Mouse (Mus musculus): ENCODE measurements around the gene Wdr70.

- no peak for TF ChIP-seq GATA1 (IDR thresholded peaks at IDR 0.05; ENCODE audit: borderline replicate concordance, low read length)
- no peak for TF ChIP-seq FLI1 (IDR thresholded peaks at IDR 0.05; ENCODE audit: low read length)
Measured at GRCm38 (mm10) chr15:8097853-8098252, 1.2 kb downstream of the Wdr70 start.
